Mouse (Mus musculus): Measurements from ENCODE around the gene Shisa5.

DNA sequence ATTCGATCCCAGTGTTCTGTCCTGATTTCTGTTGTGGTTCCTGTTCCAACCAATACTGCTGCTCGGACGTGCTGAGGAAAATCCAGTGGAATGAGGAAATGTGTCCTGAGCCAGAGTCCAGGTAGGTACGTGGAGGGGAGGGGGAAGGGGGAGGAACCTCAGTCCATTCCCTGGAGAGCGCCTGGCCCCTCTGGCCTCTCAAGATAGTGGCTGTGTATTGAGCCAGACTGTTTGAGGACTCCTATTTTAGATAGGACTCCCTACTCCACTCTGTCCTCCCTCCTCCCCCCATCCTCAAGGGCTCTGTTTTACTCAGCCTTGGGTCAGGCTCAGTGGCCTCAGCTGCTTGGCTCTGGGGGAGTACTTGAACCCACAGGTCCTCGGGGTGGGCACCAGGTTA, 2.5 kb downstream of the Shisa5 start:
- TF ChIP-seq MAX (IDR thresholded peaks at IDR 0.05; ENCODE audit: low read depth) (no peak), POLR2A (IDR thresholded peaks at IDR 0.05; ENCODE audit: insufficient read length, low read depth) (no peak), MYOD1 (IDR thresholded peaks at IDR 0.05; ENCODE audit: control insufficient read depth in 1 of 3, insufficient read length in 2 of 3, low read depth in 2 of 3) (no peak), CEBPB (IDR thresholded peaks at IDR 0.05; ENCODE audit: insufficient read depth, poor library complexity, severe bottlenecking) (no peak), E2F4 (IDR thresholded peaks at IDR 0.05; ENCODE audit: insufficient read depth) (no peak), TCF12 (IDR thresholded peaks at IDR 0.05; ENCODE audit: insufficient read depth, poor library complexity, severe bottlenecking) (no peak), MYOG (IDR thresholded peaks at IDR 0.05; ENCODE audit: control insufficient read depth in 1 of 3, insufficient read depth in 1 of 3, insufficient read length in 2 of 3, low read depth in 2 of 3) (no peak)
